Mouse (Mus musculus): Measurements from ENCODE around the gene Mb21d2.

DNA sequence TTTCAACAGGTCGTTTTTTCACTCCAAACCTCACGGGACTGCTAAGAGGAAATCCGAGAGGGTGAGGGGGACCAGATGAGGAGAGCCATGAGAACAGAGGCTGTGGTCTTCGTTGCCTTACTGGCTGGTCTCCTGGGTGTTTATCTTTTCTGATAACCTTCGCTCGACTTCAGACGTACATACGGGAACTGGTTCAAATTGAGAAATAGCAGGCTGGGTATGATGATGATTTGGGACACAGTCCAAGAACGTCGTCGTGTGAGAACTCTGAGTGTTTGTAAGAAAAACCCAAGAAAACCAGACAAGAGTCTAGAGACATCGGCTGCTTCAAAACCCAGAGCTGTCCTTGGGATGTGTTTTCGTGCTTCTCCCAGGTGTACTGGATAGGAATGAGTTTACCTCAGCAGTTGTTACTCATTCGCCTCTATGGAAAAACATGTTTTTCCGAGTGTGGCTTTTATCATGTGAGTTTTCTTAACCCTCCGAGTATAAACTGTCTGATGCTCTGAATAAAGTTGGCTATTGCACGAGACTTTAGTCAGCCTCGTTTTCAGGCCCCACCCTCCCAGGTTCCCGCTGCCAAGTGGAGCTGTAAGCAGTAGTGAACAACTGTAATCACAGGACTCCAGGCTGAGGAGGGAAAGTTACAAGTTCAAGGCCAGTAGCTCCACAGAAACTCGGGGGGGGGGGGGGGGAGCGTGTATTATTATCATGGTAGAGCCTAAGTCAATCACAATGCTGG is 46.6 kb downstream of the Mb21d2 start:
- TF ChIP-seq POLR2A (IDR thresholded peaks at IDR 0.05; ENCODE audit: low read depth, low read length) (no peak), CTCF (conservative IDR thresholded peaks at IDR 0.05 in 1 of 2, IDR thresholded peaks at IDR 0.05 in 1 of 2; ENCODE audit: low read depth in 2 of 2, low read length in 2 of 2) (no peak), EP300 (IDR thresholded peaks at IDR 0.05; ENCODE audit: low read length) (no peak), E2F4 (IDR thresholded peaks at IDR 0.05; ENCODE audit: insufficient replicate concordance, low read depth, low read length) (no peak), TCF12 (IDR thresholded peaks at IDR 0.05; ENCODE audit: low read depth, low read length) (no peak), MAX (IDR thresholded peaks at IDR 0.05; ENCODE audit: low read length) (no peak), ZC3H11A (IDR thresholded peaks at IDR 0.05; ENCODE audit: low read depth, low read length) (no peak), SIN3A (IDR thresholded peaks at IDR 0.05; ENCODE audit: low read length) (no peak), CHD1 (IDR thresholded peaks at IDR 0.05; ENCODE audit: low read depth, low read length) (no peak), ZNF384 (IDR thresholded peaks at IDR 0.05; ENCODE audit: low read depth, low read length) (no peak), MXI1 (IDR thresholded peaks at IDR 0.05; ENCODE audit: low read depth, low read length) (no peak), MYC (IDR thresholded peaks at IDR 0.05; ENCODE audit: low read depth, low read length) (no peak)

Measured in CH12.LX (cell line).